Mouse (Mus musculus) hindbrain, embryonic 13.5 days (tissue): ENCODE data around the gene Tln1. TPM values are rescaled to one million over a fixed set of nuclear protein-coding genes. Genes with fewer than 3 reads are reported as not detected.
"Not testable (repeated sequence)": the region's sequence is repeated elsewhere in the genome, so short reads cannot be mapped to it uniquely, and the experiment has no call there.

Source experiments
- ATAC-seq: fragments of 200-750 bp; cut with Nextera tagmentation; 2 replicates; pipeline ENCODE4 v1.8.0; 2017; ENCODE audit warnings: moderate TSS enrichment; ENCODE audit not compliant: low FRiP score
- H3K27ac ChIP-seq: fragments of 300-500 bp; sonication (generic); 2 replicates; pipeline ENCODE4 v1.5.1; 2015; ENCODE audit warnings: inconsistent platforms, mild to moderate bottlenecking, moderate library complexity
- H3K27me3 ChIP-seq: fragments of 300-500 bp; sonication (generic); 2 replicates; pipeline ENCODE4 v1.6.1; 2015; ENCODE audit warnings: mild to moderate bottlenecking, inconsistent platforms
- H3K36me3 ChIP-seq: fragments of 300-500 bp; sonication (generic); 2 replicates; pipeline ENCODE4 v1.6.1; 2015; ENCODE audit warnings: mild to moderate bottlenecking, inconsistent platforms
- H3K4me1 ChIP-seq: fragments of 300-500 bp; sonication (generic); replicated peaks from 2 replicates; pipeline ENCODE4 v1.6.1; 2015; ENCODE audit warnings: inconsistent platforms
- H3K4me2 ChIP-seq: fragments of 300-500 bp; sonication (generic); 2 replicates; pipeline ENCODE4 v1.6.1; 2015; ENCODE audit warnings: inconsistent platforms, mild to moderate bottlenecking, moderate library complexity
- H3K4me3 ChIP-seq: fragments of 300-500 bp; sonication (generic); 2 replicates; pipeline ENCODE4 v1.5.1; 2015; ENCODE audit warnings: mild to moderate bottlenecking, inconsistent platforms
- H3K9ac ChIP-seq: fragments of 300-500 bp; sonication (generic); 2 replicates; pipeline ENCODE4 v1.6.1; 2015; ENCODE audit warnings: mild to moderate bottlenecking, inconsistent platforms
- H3K9me3 ChIP-seq: fragments of 300-500 bp; sonication (generic); 2 replicates; pipeline ENCODE4 v1.6.1; 2016; ENCODE audit warnings: inconsistent platforms
- WGBS: fragments of 180-500 bp; shearing (Covaris S2); methylation state at CpG from one replicate; pipeline ENCODE4 v1.1.7; 2015; 5-methylcytosine and 5-hydroxymethylcytosine counted together
- polyA plus RNA-seq: library from polyadenylated mRNA; unstranded; fragments of >200 nt; fragmentation: Nextera tagmentation; extraction: Ambion mirVana; gene quantifications from 2 replicates; pipeline ENCODE4 v1.2.1, GENCODE M21; 2015

Tln1 gene
- polyA plus RNA-seq, 1 experiment from 2014 or later = 66.2 TPM

GRCm38 (mm10) chr4:43558028-43558630 is 4.4 kb downstream of the Tln1 start:
- H3K27me3 ChIP-seq = no peaks in the 10 kb centered on the region
- H3K4me1 ChIP-seq = peaks cover 43% of the 10 kb centered on the region
- no peak overlapping the region for H3K27ac ChIP-seq
- no peak for ATAC-seq
- WGBS = 44% methylated on average over 5 of the region's 5 CpGs
- peak overlapping the region; percentile 59; the same call in 1 of the 2 replicates for H3K9ac ChIP-seq
- no peaks in the 10 kb centered on the region for H3K9me3 ChIP-seq
- peak overlapping the region; percentile 3; the same call in 1 of the 2 replicates for H3K4me3 ChIP-seq
- peaks cover 43% of the 10 kb centered on the region for H3K36me3 ChIP-seq
- H3K4me2 ChIP-seq = peak overlapping the region; percentile 11

- H3K36me3 ChIP-seq = peaks cover 65% of the 10 kb centered on the region
Observed at GRCm38 (mm10) chr4:43555926-43556325, 6.6 kb downstream of the Tln1 start.

GRCm38 (mm10) chr4:43553891-43554290 is 8.6 kb downstream of the Tln1 start:
- no peak overlapping the region for H3K4me2 ChIP-seq
- H3K9me3 ChIP-seq = no peaks in the 10 kb centered on the region
- peaks cover 83% of the 10 kb centered on the region for H3K36me3 ChIP-seq
- no peak overlapping the region for H3K27ac ChIP-seq
- peaks cover 15% of the 10 kb centered on the region for H3K4me1 ChIP-seq
- no peak overlapping the region for H3K9ac ChIP-seq
- H3K27me3 ChIP-seq = no peaks in the 10 kb centered on the region
- no peak overlapping the region for H3K4me3 ChIP-seq
- no peak for ATAC-seq

More at GRCm38 (mm10) chr4:43555926-43556325, 6.6 kb downstream of the Tln1 start:
- Histone ChIP-seq H3K4me1 (peaks cover 33% of the 10 kb centered on the region), H3K27me3 (no peaks in the 10 kb centered on the region), H3K4me3 (no peak overlapping the region), H3K4me2 (no peak overlapping the region), H3K9ac (no peak overlapping the region), H3K9me3 (no peaks in the 10 kb centered on the region), H3K27ac (no peak overlapping the region)
- 97% methylated on average over 7 of the region's 7 CpGs for WGBS
- no peak for ATAC-seq

- Histone ChIP-seq H3K27me3 (no peaks in the 10 kb centered on the region), H3K9me3 (no peaks in the 10 kb centered on the region), H3K4me1 (peaks cover under 1% of the 10 kb centered on the region; the same call in 1 of the 2 replicates), H3K9ac (no peak overlapping the region), H3K27ac (no peak overlapping the region), H3K4me3 (no peak overlapping the region), H3K36me3 (peaks cover 96% of the 10 kb centered on the region), H3K4me2 (no peak overlapping the region)
- 96% methylated on average over 5 of the region's 5 CpGs for WGBS
- ATAC-seq = no peak
Observed at GRCm38 (mm10) chr4:43552437-43552836, 10.1 kb downstream of the Tln1 start.

- WGBS = 92% methylated on average over 6 of the region's 6 CpGs
- H3K36me3 ChIP-seq = peaks cover 100% of the 10 kb centered on the region
- H3K27ac ChIP-seq, H3K4me2 ChIP-seq, H3K9ac ChIP-seq, H3K9me3 ChIP-seq, H3K4me3 ChIP-seq, H3K4me1 ChIP-seq, H3K27me3 ChIP-seq, ATAC-seq: not testable (repeated sequence)
Observed at GRCm38 (mm10) chr4:43551854-43552253, 10.6 kb downstream of the Tln1 start.

GRCm38 (mm10) chr4:43549055-43549454 is 13.4 kb downstream of the Tln1 start:
- Histone ChIP-seq H3K9ac (no peak overlapping the region), H3K9me3 (no peaks in the 10 kb centered on the region), H3K4me2 (no peak overlapping the region), H3K27ac (no peak overlapping the region), H3K4me1 (no peaks in the 10 kb centered on the region), H3K36me3 (peaks cover 100% of the 10 kb centered on the region), H3K4me3 (no peak overlapping the region), H3K27me3 (no peaks in the 10 kb centered on the region)
- ATAC-seq = no peak
- WGBS = 93% methylated on average over 12 of the region's 12 CpGs

GRCm38 (mm10) chr4:43547160-43547559 is 15.3 kb downstream of the Tln1 start:
- Histone ChIP-seq H3K36me3 (peaks cover 100% of the 10 kb centered on the region), H3K4me2 (no peak overlapping the region), H3K9me3 (no peaks in the 10 kb centered on the region), H3K4me1 (no peaks in the 10 kb centered on the region), H3K27me3 (no peaks in the 10 kb centered on the region), H3K27ac (no peak overlapping the region), H3K4me3 (no peak overlapping the region), H3K9ac (no peak overlapping the region)
- ATAC-seq = no peak
- WGBS = 97% methylated on average over 8 of the region's 8 CpGs

- Histone ChIP-seq H3K27ac (no peak overlapping the region), H3K4me2 (no peak overlapping the region), H3K36me3 (peaks cover 100% of the 10 kb centered on the region), H3K4me1 (no peaks in the 10 kb centered on the region), H3K9ac (no peak overlapping the region), H3K9me3 (no peaks in the 10 kb centered on the region), H3K27me3 (no peaks in the 10 kb centered on the region), H3K4me3 (no peak overlapping the region)
- ATAC-seq = no peak
- WGBS = 92% methylated on average over 12 of the region's 12 CpGs
Observed at GRCm38 (mm10) chr4:43546375-43547047, 16.0 kb downstream of the Tln1 start.

GRCm38 (mm10) chr4:43542044-43542443 is 20.4 kb downstream of the Tln1 start:
- no peaks in the 10 kb centered on the region for H3K9me3 ChIP-seq
- H3K4me2 ChIP-seq = no peak overlapping the region
- no peaks in the 10 kb centered on the region for H3K27me3 ChIP-seq
- 93% methylated on average over 3 of the region's 3 CpGs for WGBS
- no peak overlapping the region for H3K9ac ChIP-seq
- H3K4me3 ChIP-seq = no peak overlapping the region
- peaks cover 99% of the 10 kb centered on the region for H3K36me3 ChIP-seq
- no peak for ATAC-seq
- no peaks in the 10 kb centered on the region for H3K4me1 ChIP-seq
- no peak overlapping the region for H3K27ac ChIP-seq

GRCm38 (mm10) chr4:43536031-43536430 is 26.5 kb downstream of the Tln1 start:
- Histone ChIP-seq H3K4me2 (no peak overlapping the region), H3K36me3 (peaks cover 100% of the 10 kb centered on the region), H3K9me3 (no peaks in the 10 kb centered on the region), H3K27ac (no peak overlapping the region), H3K27me3 (no peaks in the 10 kb centered on the region), H3K4me3 (no peak overlapping the region), H3K4me1 (no peaks in the 10 kb centered on the region), H3K9ac (no peak overlapping the region)
- no peak for ATAC-seq
- WGBS = 96% methylated on average over 9 of the region's 9 CpGs

- no peaks in the 10 kb centered on the region for H3K9me3 ChIP-seq
- H3K4me1 ChIP-seq = no peaks in the 10 kb centered on the region
- 97% methylated on average over 8 of the region's 8 CpGs for WGBS
- no peak overlapping the region for H3K4me2 ChIP-seq
- H3K27me3 ChIP-seq = no peaks in the 10 kb centered on the region
- ATAC-seq = no peak
- no peak overlapping the region for H3K4me3 ChIP-seq
- peaks cover 98% of the 10 kb centered on the region for H3K36me3 ChIP-seq
- H3K27ac ChIP-seq = no peak overlapping the region
- H3K9ac ChIP-seq = no peak overlapping the region
Observed at GRCm38 (mm10) chr4:43535628-43536027, 26.9 kb downstream of the Tln1 start.

- no peaks in the 10 kb centered on the region for H3K9me3 ChIP-seq
- peaks cover 75% of the 10 kb centered on the region for H3K36me3 ChIP-seq
- H3K4me2 ChIP-seq = no peak overlapping the region
- no peak overlapping the region for H3K9ac ChIP-seq
- no peaks in the 10 kb centered on the region; the same call in 1 of the 2 replicates for H3K4me1 ChIP-seq
- no peak overlapping the region for H3K27ac ChIP-seq
- no peak for ATAC-seq
- no peak overlapping the region for H3K4me3 ChIP-seq
- 90% methylated on average over 9 of the region's 9 CpGs for WGBS
- H3K27me3 ChIP-seq = no peaks in the 10 kb centered on the region
Observed at GRCm38 (mm10) chr4:43533270-43533669, 29.2 kb downstream of the Tln1 start.

- 26% methylated on average over 7 of the region's 7 CpGs for WGBS
- no peak for ATAC-seq
Observed at GRCm38 (mm10) chr4:43530581-43530980, 31.9 kb downstream of the Tln1 start.

More at GRCm38 (mm10) chr4:43530581-43530980, 31.9 kb downstream of the Tln1 start:
- no peaks in the 10 kb centered on the region; the same call in 1 of the 2 replicates for H3K4me1 ChIP-seq
- H3K4me2 ChIP-seq = no peak overlapping the region
- no peak overlapping the region for H3K27ac ChIP-seq
- no peak overlapping the region for H3K9ac ChIP-seq
- no peak overlapping the region for H3K4me3 ChIP-seq
- H3K27me3 ChIP-seq = peaks cover 19% of the 10 kb centered on the region
- H3K36me3 ChIP-seq = peaks cover 48% of the 10 kb centered on the region
- no peaks in the 10 kb centered on the region for H3K9me3 ChIP-seq
